Mouse (Mus musculus): ENCODE measurements around the gene Olfr1154.

Olfr1154 gene

DNA sequence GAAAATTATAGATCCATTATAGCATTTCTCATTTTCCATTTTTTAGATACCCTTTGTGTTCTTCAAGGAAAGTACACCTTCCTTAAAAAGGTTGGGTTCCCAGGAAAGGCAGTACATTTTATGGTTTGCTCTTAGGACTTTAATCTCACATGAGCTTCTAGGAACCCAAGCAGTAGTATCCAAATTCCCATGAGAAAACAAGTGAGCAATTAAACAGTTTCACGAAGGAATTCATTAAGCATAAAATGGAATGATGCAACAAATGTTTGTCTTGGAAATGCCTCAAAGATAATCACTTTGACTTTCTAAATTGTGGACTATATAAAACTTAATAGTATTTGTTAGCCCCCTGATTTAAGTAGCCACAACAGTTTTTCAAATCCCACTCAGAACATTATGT is at the start of gene Olfr1154:
Gene Olfr1154 (minus strand): TSS at position 101 of the 400 bp plus-strand sequence.
- WGBS: 85% methylated on average over 1 of the region's 1 CpGs

DNA sequence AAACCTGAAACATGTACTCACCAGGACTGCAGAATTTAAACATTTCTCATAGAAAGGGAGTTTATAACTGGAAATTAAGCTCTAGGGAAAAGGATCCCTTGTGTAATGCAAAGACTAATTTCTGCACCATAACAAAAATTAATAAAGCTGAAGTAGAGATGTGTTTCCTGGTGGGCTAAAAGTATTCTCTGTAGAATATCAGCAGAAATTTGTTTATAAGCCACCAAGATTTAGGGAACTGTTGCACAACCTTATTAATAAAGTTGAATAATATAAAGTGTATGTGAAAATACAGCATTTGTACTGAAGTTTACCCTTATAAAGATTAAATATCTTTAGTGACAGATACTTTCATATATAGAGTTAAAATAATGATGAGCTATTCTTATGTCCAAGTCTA is 48.0 kb upstream of the Olfr1154 start, which contains the start of gene Olfr1156:
Gene Olfr1156 (minus strand): TSS at position 101 of the 400 bp plus-strand sequence.

DNA sequence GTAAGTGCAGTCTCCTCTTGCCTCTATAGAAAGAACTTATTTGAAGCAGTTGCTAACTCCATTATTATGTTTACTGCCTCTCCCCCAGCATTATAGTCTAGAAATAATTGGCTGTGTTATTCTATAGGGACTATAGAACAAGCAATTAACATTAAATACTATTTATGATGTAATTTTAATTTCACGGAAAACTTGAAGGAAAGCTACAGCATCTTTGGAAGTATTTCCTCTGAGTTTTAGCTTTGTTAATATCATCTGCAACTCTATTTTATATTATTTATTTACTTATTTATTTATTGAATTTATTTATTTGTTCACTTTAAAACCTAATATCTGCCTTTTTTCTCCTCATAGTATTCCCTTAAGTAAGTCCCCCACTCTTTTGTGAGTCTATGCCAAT is 40.1 kb upstream of the Olfr1154 start, which contains the start of gene Olfr1155:
Gene Olfr1155 (minus strand): TSS at position 101 of the 400 bp plus-strand sequence.
- WGBS: 100% methylated on average over 1 of the region's 1 CpGs

DNA sequence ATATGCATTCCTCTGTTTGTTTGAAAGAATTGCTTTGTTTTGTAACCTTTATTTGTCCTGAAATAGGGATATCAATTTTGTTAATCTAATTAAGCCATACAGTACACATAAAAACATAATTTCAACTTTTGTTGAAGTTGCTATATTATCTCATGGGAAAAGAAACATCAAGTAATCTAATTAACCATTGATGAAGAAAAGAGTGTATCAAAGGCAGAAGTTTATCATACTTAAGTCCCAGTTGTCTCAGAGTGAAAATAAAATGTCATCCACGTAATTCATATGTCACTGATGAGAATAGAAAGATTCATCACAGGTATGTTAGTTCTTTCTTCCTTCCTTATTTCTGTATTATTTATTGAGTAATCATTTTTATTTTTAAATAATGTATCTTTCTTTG is 10.3 kb downstream of the Olfr1154 start, which contains the start of gene Olfr1153:
Gene Olfr1153 (plus strand): TSS at position 301 of the 400 bp plus-strand sequence.
- WGBS: 69% methylated on average over 1 of the region's 1 CpGs

DNA sequence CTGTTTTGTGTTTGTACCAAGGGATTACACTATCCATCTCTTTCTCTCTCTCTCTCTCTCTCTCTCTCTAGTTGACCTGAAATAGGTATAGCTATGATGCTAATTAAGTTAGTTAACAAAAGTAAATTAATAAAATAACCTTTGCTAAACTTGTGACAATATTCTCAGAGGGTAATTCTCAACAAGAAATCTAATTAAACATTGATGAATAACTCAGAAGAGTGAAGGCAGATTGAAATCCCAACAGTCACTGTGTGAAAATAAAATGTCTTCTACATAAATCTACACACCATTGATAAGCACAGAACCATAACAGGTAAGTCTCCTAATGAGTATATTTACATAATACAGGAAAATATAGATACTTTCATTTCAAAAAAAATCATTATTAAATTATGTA is 38.8 kb downstream of the Olfr1154 start, which contains the start of gene Olfr1152:
Gene Olfr1152 (plus strand): TSS at position 301 of the 400 bp plus-strand sequence.

DNA sequence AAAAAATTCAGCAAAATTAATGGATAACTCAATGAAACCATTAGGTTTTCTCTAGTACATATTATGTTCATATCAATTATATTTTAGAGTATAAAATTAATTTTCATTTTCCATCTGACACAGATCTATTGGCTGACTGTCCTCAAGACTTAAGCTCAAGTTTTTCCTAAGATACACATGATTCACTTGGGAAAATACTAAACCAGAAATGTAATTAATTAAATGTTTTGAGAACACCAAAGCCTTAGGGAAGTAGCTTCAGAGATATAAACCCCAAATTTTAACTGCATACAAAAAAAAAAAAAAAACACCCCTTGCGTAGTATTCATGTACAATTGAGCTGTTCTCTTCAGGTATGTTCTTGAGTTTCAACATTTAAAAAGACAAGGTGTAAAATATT is 49.4 kb downstream of the Olfr1154 start, which contains the start of gene Olfr1151:
Gene Olfr1151 (plus strand): TSS at position 301 of the 400 bp plus-strand sequence.
- WGBS: 89% methylated on average over 1 of the region's 1 CpGs

Measured in cerebral cortex, adult 2 months (tissue).